Mouse (Mus musculus) megakaryocyte, embryonic 14.5 days (primary cell): ENCODE measurements around the gene Tcl1b1.
"Not testable (repeated sequence)": the region's sequence is repeated elsewhere in the genome, so short reads cannot be mapped to it uniquely, and the experiment has no call there.

ENCODE experiments used
- FLI1 ChIP-seq: IDR thresholded peaks from 2 replicates; pipeline ENCODE4 v1.6.1; 2012; ENCODE audit warnings: low read length, inconsistent platforms, mixed read lengths
- GATA1 ChIP-seq: IDR thresholded peaks from 3 replicates; pipeline ENCODE4 v1.6.1; 2012; ENCODE audit warnings: mixed read lengths, low read length, inconsistent platforms, borderline replicate concordance

GRCm38 (mm10) chr12:105155286-105155685 lies 4.2 kb upstream of the Tcl1b1 start:
- not testable (repeated sequence) for TF ChIP-seq GATA1, FLI1
